Mouse (Mus musculus) cerebellum, adult 11-12 months (tissue): ENCODE measurements around the gene Jmjd7.

Source experiments
- DNase-seq: peaks from one replicate; pipeline ENCODE4 v3.0.0; 2022

Jmjd7 gene

GRCm38 (mm10) chr2:120012924-120013323, 14.4 kb upstream of the Jmjd7 start:
- DNase-seq = no peak

DNA sequence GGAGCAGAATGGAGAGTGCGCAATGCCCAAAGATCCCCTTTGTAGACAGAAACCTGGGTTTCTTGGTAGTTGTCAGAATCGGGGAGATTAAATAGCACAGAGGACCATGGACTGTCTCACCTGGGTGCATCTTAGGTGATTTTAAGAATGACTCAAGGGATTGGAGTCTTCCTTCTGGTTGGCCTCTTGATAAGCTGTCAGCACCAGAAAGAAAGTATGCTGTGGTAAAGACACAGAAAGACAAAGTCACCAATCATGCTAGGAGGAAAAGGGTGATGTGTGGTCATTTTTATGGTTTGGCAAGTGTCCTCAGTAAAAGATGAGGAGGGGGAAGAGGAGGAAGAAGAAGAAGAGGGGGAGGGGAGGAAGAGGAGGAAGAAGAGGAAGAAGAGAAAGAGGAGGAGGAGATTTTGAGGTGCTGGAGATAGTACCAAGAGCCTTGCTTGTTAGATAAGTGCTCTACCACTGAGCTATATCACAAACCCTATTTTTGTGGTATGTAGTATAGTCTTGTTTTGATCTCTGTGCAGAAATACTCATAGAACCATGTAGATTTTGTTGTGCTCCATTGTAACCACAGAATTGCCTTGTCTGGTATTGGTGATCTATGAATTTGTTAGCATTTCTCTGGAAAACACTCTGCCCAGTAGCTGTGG, 13.3 kb upstream of the Jmjd7 start:
- no peak for DNase-seq

- no peak for DNase-seq
Measured at GRCm38 (mm10) chr2:120015882-120016281, 11.4 kb upstream of the Jmjd7 start.

- DNase-seq = no peak
Measured at GRCm38 (mm10) chr2:120017599-120017998, 9.7 kb upstream of the Jmjd7 start.

DNA sequence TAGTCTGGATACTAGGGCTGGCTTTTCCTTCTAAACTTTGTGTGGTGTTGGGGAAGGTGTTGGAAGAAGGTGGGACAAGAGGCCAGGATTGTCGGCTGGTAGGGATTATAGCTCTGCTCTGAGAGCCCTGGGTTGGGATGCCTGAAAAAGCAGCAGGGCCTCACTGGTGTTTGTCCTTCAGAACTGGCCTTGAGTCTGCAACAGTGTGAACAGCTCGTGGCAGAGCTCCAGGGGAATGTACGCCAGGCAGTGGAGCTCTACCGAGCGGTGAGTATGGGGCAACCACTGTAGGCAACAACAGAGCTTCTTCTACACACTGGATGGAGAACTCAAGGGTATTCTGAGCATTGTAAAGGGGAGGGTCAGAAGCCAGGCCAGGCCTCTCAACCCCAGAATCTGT, 2.9 kb upstream of the Jmjd7 start:
- no peak for DNase-seq

GRCm38 (mm10) chr2:120027950-120028331, 658 bp downstream of the Jmjd7 start:
- no peak for DNase-seq

GRCm38 (mm10) chr2:120030380-120030779, 3.1 kb downstream of the Jmjd7 start:
- no peak for DNase-seq

DNA sequence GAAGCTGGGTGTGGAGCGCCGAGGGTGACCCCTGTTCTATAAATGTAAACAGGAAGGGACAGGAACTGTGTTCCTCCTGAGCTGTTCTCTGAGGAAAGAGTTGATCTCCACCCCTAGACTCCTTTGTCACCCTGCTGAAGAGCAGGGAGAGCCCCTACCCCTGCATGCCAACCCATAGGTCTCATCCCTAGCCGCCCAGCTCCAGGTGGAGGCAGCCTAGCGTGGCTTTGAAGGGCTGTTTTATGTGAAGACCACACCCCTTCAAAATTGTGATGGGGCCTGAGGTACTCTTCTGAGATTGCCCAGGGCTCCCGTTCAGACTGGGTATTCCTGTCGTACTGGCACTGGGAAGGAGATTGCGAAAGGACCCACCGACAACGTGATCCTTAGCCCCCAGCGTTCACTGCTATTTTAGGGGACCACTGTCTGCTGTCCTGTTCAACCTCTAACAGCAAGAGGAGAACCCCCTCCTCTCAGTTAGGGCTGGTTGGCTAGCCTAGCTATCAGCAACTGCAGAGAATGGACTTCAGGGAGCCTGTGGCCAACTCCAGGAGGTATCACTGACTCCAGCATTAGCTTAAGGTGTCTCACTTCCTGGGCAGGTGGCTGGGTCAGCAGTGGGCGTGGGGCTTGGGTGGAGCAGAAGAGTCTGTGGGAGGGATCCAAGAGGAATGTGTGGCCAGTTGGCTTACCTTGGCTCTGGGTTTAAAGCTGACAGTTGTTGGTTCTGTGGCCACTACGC, 5.6 kb downstream of the Jmjd7 start, which contains the start of gene Pla2g4b:
Pla2g4b (plus strand) TSS at position 692 of the 742 bp plus-strand sequence.
- DNase-seq = no peak

GRCm38 (mm10) chr2:120033726-120034125, 6.4 kb downstream of the Jmjd7 start:
- peak; percentile 51 for DNase-seq

DNA sequence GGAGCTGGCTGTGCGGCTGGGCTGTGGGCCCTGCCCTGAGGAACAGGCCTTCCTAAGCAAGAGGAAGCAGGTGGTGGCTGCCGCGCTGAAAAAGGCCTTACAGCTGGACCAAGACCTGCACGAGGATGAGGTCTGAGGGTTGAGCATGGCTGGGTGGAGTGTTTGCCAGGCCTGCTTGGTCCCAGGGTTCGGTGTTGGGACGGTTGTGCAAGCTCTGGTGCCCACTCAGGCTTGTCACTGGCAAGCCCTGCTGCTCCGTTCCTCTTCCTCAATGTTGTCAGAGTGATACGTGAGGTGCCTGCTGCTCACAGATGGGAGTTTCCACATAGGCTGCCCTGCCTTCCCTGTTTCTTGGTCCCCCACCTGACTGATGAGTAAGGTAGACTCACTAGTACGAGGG, 10.5 kb downstream of the Jmjd7 start:
- DNase-seq = no peak

- no peak for DNase-seq
Measured at GRCm38 (mm10) chr2:120040991-120041390, 13.7 kb downstream of the Jmjd7 start.

GRCm38 (mm10) chr2:120044101-120044603, 16.9 kb downstream of the Jmjd7 start:
- DNase-seq = no peak

DNA sequence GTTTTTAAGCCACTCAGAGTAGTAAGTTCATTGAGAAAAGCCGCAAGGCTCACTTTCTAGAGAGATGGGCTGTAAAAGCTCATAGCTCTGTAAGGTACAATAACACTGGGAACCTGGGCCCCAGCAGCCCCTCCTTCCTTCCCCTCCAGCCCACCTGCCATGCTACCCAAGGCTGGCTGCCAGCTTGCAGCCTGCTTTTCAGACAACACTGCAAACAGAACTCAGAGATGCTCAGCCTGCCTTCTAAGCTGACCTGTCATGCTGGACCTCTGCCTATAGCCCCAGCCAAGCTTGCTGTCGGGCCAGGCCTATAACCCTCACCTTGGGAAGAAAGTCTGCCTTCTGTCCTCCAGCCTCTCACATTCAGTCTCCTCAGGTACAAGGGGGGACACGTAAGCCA, 17.4 kb downstream of the Jmjd7 start:
- no peak for DNase-seq

DNA sequence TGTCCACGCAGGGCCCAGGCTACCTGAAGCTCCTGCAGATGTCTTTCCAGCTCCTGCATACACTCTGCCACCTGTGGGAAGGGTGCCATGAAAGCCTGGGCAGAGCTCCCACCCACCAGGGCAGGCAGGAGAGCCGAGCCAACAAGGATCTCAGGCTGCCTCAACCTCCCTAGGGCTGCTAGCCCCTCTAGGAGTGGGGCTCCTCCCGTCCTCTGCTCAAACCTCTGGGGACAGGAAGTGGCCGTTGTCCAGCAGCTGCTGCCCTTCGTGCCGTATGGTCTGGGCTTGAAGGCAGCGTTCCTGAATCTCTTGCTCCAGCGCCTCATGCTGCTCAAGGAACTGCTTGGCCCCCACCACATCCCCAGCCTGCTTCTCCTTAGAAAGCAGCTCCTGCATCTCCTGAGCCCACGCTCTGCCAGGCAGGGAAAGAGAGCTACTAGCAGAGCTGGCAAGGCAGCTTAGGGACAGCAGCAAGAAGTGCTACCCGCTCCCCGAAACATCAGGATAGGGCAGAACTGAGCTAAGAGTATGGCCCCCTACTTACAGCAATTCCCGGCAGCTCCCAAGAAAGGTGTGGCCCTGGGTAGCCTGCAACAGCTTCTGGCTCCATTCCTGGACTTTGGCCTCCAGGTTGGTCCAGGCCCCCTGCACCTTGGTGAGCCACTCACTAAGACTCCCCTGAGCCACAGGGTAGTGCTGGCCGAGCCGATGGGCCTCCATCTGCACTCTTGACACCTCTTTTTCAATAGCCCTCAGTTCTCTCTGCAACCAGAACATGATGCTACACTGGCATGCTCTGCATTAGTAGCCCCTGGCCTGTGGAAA, 19.4 kb downstream of the Jmjd7 start:
- no peak for DNase-seq

GRCm38 (mm10) chr2:120048173-120048572, 20.9 kb downstream of the Jmjd7 start:
- DNase-seq = no peak

GRCm38 (mm10) chr2:120049632-120050274, 22.5 kb downstream of the Jmjd7 start:
- DNase-seq = no peak

GRCm38 (mm10) chr2:120051405-120051804, 24.1 kb downstream of the Jmjd7 start:
- no peak for DNase-seq

DNA sequence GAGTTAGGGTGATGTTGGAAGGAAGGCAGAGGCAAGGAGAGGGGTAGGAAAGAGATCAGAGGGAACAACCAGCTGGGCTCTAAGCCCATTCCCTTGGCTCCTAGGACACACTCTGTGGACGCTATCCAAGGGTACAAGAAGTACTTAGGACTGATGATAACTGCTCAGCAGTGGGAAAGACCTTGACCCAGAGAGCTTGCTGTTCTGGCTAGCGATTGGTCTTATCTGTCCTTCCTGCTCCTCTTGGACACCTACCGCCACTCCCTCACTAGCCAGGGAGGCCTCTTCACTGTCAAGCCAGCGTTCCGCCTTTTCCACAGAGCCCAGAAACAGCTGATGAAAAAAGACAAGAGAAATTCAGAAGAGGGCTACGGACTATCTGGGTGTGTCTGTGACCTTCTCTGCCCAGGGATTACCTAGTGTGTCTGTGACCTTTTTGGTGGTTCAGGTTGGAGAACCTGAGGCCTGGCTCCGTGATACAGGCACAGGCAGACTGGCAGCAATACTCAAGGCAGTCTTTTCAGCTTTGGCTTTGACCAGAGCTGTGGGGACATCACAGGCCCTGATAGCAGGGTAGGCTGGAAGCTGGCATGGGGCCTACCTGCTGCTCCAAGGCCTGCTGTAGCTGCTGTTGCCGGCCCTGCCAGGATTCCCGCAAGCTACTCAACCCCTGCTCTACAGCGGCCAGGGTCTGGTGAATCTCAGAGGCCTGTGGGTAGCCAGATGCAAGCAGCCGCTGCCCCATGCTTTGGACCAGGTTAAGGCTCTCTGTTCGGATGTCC, 27.7 kb downstream of the Jmjd7 start:
- no peak for DNase-seq

- DNase-seq = no peak
Measured at GRCm38 (mm10) chr2:120055923-120056322, 28.6 kb downstream of the Jmjd7 start.

GRCm38 (mm10) chr2:120058818-120059217, 31.5 kb downstream of the Jmjd7 start:
- no peak for DNase-seq

DNA sequence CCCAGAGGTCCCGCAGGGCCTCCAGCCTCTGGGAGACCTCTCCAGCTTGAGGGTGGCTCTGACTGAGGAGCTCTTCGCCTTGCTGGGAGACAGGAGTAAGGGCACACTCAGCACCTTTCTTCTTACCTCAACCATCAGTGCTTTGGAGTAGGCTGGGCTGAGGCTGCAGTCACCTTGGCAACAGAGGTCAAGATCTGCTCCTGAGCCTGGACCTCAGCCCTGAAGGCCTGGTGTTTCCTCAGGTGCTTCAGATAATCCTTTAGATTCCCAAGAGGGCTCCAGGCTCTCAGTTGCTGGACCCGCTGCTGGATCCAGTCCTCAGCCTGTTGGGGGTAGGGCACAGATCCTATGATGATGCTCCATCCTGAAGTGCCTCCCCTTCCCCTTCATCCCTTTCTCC, 32.2 kb downstream of the Jmjd7 start:
- DNase-seq = no peak

DNA sequence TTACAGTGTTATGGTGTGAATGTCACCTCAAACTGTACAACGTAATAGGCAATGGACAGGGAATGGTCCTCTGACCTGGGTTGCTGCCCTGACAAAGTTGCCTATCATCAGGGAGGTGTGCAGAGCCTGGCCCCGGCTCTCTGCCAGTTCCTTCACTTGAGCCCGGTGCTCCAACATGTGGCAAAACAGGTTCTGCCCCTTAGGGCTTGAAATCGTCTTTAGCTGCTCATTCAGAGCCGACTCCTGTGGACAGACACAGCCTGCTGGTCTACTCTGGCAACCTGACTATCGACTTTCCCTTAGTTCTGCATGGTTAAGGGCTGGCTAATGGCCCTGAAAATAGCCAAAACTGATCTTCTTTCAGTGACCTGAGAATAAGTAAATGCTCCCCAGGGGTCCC, 32.9 kb downstream of the Jmjd7 start:
- DNase-seq = no peak
